Mouse (Mus musculus) embryonic stem cell, embryonic (primary cell): ENCODE measurements around the gene Schip1.

ENCODE experiments used
- CTCF ChIA-PET, 4 experiments: fragments of 300-600 bp in 2 of 4; fragments of 350-600 bp in 2 of 4; sonication (Branson Sonifier 250); formaldehyde crosslinking; loops; one replicate each; lab custom pipeline; 2022; ENCODE audit warnings: inconsistent platforms in 2 of 4; lab: Charles Lee
- POLR2A ChIA-PET, 4 experiments: fragments of 300-600 bp in 2 of 4; fragments of 350-600 bp in 2 of 4; sonication (Branson Sonifier 250); formaldehyde crosslinking; loops; one replicate each; lab custom pipeline; 2022; ENCODE audit warnings: antibody characterized with exemption in 4 of 4, inconsistent platforms in 1 of 4; lab: Charles Lee

Gene Schip1

DNA sequence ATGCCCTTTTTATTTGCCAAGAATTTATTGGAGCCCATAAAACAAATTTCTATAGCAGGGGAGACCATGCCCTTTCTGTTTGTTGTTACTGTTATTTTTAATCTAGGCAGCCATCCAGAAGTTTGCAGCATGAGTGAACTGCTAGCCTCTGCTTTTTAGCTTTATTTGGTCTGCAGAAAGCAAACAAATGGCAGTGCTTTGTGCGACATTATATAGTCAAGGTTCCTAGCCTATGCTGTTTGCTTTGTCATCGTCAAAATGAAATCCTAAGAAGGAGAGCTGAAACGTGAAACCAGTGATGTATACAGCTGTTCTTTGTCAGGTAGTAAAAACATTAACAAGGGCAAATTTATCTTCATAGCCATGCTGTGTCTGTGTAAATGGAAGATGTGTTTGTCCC is 286.9 kb downstream of the Schip1 start:
- ChIA-PET POLR2A (no interaction called here), CTCF (no interaction called here)

DNA sequence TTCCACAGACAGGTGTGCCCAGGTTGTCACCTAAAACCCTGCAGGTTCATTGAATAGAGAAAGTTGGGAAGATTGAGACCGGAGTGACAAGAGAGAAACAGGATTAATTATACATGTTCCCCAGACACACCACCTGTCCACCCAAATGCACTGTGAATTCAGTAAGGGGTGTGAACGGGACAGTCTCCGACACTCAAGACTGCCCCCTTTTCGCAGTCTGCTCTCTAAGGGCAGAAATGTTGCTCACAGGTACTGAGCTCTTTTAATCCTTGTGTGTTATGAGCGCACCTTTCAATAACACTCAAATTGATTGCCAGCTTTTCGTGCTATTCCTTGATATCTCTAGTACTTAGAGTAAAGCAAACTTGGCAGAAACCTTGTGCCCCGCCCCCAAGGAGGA is 288.4 kb downstream of the Schip1 start:
- ChIA-PET POLR2A (interaction anchor here in 1 of 4 experiments (1.3 kb wide), 1 partner anchor 140 kb away, joined by 4 read pairs; no protein-coding TSS in a partner anchor), CTCF (interaction anchor here in 2 of 4 experiments (0.5 to 2.3 kb wide), 6 partner anchors 15 to 296 kb away, joined by 3 to 6 read pairs (median 3); no protein-coding TSS in a partner anchor)

DNA sequence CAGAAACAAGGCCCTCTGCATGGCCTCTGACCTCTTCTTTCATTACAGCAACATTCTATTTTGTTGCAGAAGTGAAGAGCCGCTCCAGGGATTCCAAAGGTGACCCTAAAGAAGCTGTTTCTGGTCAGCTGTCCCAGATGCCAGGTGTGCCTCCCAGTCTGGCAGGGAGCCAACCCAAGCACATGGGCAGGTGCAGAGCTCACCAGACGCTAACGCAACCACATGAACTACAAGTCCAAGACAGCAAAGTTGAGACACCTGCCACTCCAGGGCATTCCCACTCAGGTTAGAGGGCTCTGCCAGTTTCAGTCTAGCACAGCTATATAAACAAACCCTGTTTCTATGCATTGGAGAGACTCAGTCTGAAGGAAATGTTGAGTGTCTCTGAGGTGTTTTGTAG is 288.9 kb downstream of the Schip1 start:
- ChIA-PET POLR2A (interaction anchor here in 1 of 4 experiments (1.3 kb wide), 1 partner anchor 139 kb away, joined by 4 read pairs; no protein-coding TSS in a partner anchor), CTCF (interaction anchor here in 2 of 4 experiments (0.6 to 2.3 kb wide), 5 partner anchors 14 to 297 kb away, joined by 3 to 6 read pairs (median 3); no protein-coding TSS in a partner anchor)

GRCm38 (mm10) chr3:68356516-68356915 is 291.9 kb downstream of the Schip1 start:
- POLR2A ChIA-PET: no interaction called here
- CTCF ChIA-PET: no interaction called here

GRCm38 (mm10) chr3:68368029-68368428 is 303.4 kb downstream of the Schip1 start:
- POLR2A ChIA-PET: no interaction called here
- CTCF ChIA-PET: interaction anchor here in 1 of 4 experiments (0.7 kb wide), 1 partner anchor 15 kb away, joined by 5 read pairs; no protein-coding TSS in a partner anchor

DNA sequence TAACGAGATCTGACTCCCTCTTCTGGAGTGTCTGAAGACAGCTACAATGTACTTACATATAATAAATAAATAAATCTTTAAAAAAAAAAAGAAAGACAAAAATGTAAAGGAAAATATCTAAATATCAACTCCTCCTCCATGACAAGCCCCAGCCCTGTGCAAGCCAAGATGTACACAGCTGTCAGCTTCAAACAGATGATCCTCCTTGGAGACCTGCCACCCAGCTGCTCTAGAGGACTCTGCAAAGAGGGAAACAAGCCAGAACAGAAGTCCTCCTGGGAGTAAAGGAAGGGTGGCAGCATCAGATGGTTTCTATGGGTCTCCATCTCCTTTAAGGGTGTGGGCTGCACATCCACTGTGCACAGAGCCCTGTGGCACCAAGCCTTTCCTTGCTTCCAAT is 308.3 kb downstream of the Schip1 start:
- POLR2A ChIA-PET: no interaction called here
- CTCF ChIA-PET: no interaction called here

- ChIA-PET POLR2A (interaction anchor here in 2 of 4 experiments (0.6 to 1.2 kb wide), 2 partner anchors 10 to 62 kb away, joined by 3 read pairs; no protein-coding TSS in a partner anchor), CTCF (no interaction called here)
These were observed 310.5 kb downstream of the Schip1 start for GRCm38 (mm10) chr3:68375100-68375508.

- ChIA-PET POLR2A (interaction anchor here in 1 of 4 experiments (0.7 kb wide), 1 partner anchor 313 kb away, joined by 4 read pairs; no protein-coding TSS in a partner anchor), CTCF (interaction anchor here in 1 of 4 experiments (1.1 kb wide), 1 partner anchor 24 kb away, joined by 3 read pairs; no protein-coding TSS in a partner anchor)
These were observed 313.0 kb downstream of the Schip1 start for GRCm38 (mm10) chr3:68377452-68378198.

- ChIA-PET CTCF (no interaction called here), POLR2A (no interaction called here)
These were observed 314.2 kb downstream of the Schip1 start for GRCm38 (mm10) chr3:68378799-68379198.

DNA sequence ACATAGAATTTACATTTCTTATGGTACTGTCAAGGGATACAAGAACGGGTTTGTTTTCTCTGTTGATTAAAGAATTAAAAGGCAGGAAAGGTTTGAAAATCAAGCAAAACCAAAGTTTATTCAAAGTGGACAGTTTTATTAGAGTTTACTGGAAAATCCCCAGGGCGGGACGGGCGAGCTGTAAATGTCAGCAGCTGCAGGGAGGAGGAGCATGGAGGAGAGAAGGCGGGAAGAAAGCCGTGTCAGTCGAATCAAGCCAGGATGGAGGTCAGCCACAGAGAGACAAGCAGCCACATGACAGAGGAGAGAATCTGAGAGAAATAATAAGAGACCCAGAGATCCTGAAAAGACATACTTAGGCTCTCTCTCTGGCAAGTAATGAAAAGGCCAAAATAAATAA is 314.6 kb downstream of the Schip1 start:
- ChIA-PET POLR2A (no interaction called here), CTCF (no interaction called here)

GRCm38 (mm10) chr3:68383672-68384071 is 319.1 kb downstream of the Schip1 start:
- ChIA-PET CTCF (no interaction called here), POLR2A (no interaction called here)

DNA sequence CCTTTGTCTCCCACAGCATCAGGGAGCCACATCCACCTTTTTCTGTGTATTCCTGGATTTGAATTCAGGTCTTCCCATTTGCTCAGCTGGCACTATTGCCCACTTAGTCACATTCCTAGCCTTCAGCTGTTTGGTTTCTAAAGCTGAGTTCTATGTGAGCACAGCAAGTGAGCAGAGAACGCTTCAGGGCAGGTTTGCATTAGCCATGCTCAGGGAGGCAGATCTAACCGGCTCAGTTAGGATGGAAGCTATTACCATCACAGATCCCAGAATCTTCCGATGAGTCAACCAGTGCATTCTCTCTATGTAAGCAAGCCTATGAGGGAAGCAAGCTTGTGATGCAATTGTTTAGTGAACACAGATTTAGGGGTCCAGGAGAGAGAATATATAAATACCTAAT is 320.9 kb downstream of the Schip1 start:
- ChIA-PET POLR2A (interaction anchor here in 2 of 4 experiments (0.6 to 1.0 kb wide), 2 partner anchors 67 to 1810 kb away, joined by 3 to 5 read pairs; no protein-coding TSS in a partner anchor), CTCF (no interaction called here)

DNA sequence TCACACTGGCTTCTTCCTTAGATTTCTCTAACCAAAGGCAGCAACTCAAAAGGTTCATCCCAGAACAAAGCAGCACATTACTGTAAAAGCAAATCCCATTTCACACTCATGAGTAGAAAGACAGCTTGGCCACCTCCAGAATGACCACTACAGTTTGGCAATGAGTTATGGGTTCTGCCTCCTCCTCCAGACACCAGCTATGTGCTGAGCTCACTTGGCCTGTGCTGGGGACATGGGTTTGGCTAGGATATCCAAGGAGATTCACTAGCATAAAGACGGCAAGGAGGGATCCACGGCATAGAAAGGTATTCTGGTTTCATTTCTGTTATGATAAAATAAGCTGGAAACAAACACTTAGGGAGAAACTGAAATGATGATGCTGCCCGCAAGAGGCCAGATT is 323.4 kb downstream of the Schip1 start:
- CTCF ChIA-PET: interaction anchor here in 1 of 4 experiments (0.6 kb wide), 1 partner anchor 194 kb away, joined by 3 read pairs; no protein-coding TSS in a partner anchor
- POLR2A ChIA-PET: interaction anchor here in 1 of 4 experiments (0.5 kb wide), 1 partner anchor 821 kb away, joined by 3 read pairs; no protein-coding TSS in a partner anchor

DNA sequence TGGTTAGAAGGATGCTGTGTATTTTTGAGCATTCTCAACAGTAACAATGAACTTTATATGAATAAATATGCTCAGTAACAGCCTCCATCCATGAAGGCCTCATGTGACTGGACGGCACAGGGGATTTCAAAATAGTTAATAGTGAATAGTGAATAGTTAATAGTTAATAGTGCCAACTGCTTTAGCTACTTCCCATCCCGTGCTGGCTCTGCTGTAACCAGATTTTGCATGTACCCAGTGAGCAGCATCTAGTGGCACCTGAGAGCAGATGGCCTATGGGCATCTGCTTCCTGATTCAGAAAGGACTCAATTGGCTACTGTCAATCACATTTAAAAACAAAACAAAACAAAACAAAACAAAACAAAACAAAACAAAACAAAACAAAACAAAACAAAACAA is 329.0 kb downstream of the Schip1 start:
- ChIA-PET POLR2A (interaction anchor here in 1 of 4 experiments (0.6 to 1.4 kb wide), 3 partner anchors 11 to 174 kb away, joined by 3 to 4 read pairs (median 3); no protein-coding TSS in a partner anchor), CTCF (no interaction called here)

- CTCF ChIA-PET: interaction anchor here in 1 of 4 experiments (0.5 kb wide), 1 partner anchor 86 kb away, joined by 3 read pairs; no protein-coding TSS in a partner anchor
- POLR2A ChIA-PET: no interaction called here
These were observed 334.1 kb downstream of the Schip1 start for GRCm38 (mm10) chr3:68398691-68399090.

GRCm38 (mm10) chr3:68400121-68400520 is 335.5 kb downstream of the Schip1 start:
- ChIA-PET CTCF (no interaction called here), POLR2A (no interaction called here)

DNA sequence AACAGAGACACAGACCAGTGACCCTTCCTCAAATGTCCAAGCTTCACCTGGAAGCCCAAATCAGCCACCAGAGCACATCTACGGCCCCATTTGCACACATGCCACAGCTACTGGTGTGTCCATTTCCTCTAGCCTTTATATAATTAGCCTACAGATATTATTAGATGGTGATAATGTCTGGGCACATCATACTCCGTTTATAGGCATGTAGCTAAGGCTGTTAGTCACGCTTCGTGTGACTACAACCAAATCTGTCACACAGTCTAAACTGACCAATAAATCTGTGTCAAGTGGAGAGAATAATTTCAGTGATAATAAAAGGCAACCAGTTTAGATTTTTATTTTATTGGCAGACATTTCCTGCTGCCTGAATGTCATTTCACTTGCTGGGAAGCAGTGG is 338.7 kb downstream of the Schip1 start:
- POLR2A ChIA-PET: no interaction called here
- CTCF ChIA-PET: no interaction called here

- POLR2A ChIA-PET: interaction anchor here in 1 of 4 experiments (1.5 kb wide), 1 partner anchor 9 kb away, joined by 4 read pairs; no protein-coding TSS in a partner anchor
- CTCF ChIA-PET: no interaction called here
These were observed 339.2 kb downstream of the Schip1 start for GRCm38 (mm10) chr3:68403783-68404217.

GRCm38 (mm10) chr3:68405724-68406123 is 341.1 kb downstream of the Schip1 start:
- ChIA-PET POLR2A (no interaction called here), CTCF (interaction anchor here in 1 of 4 experiments (0.6 kb wide), 1 partner anchor 352 kb away, joined by 3 read pairs; no protein-coding TSS in a partner anchor)

DNA sequence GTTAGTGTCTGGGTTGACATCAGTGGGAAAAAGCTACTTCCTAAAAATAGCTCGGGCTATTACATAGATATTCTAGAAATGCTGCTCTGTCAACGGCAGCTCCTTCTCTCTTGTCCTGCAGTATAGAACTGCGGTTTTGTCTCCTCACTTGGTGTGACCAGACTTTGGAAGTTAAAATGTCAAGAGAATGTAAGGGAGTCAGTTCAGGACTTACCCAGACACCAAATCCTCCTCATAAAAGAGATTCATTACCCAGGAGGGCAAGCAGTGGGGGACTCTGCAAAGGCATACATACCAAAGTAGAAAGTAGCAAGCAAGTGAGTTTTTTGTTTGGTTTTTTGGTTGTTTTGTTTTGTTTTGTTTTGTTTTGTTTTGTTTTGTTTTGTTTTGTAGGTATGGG is 347.7 kb downstream of the Schip1 start:
- POLR2A ChIA-PET: no interaction called here
- CTCF ChIA-PET: no interaction called here
